In genomic region chr5:67444217-67445050, GRCm38 (mm10) we compare ENCODE assay signal across 12 mouse cellular contexts. TPM values are rescaled to one million over a fixed set of nuclear protein-coding genes. Genes with fewer than 3 reads are reported as not detected.
DNase-seq lines count a peak whose midpoint lies in the region; ATAC-seq lines count a peak whose summit lies in the region.
"Had no signal": no experiment of that assay in that cellular context is flagged by ENCODE, and none has a peak within 500 bp of the region (broad histone marks: within the 10 kb centered on the region; RNA-seq: fewer than 3 reads in every experiment).

No protein-coding gene starts in this region.

- H3K9ac ChIP-seq in kidney, embryonic 14.5 days (ENCODE audit: low read depth, low read length): no peak overlapping the region
- no peak overlapping the region for H3K9ac ChIP-seq in hindbrain, embryonic 12.5 days
- H3K9ac ChIP-seq: liver, embryonic 15.5 days had no signal

- 0 out of 2 replicates have a peak, but pooled peaks have one; percentile 24 for ATAC-seq in kidney, embryonic 14.5 days (ENCODE audit: low FRiP score, low TSS enrichment)
- ATAC-seq in hindbrain, embryonic 12.5 days (ENCODE audit: low FRiP score): peak; percentile 63; the same call in 1 of the 2 replicates
- ATAC-seq in inflammation-experienced regulatory T-cells, adult 6 months: no peak

- no peak overlapping the region for H3K27ac ChIP-seq in kidney, embryonic 14.5 days (ENCODE audit: low read depth, low read length)
- no peak overlapping the region for H3K27ac ChIP-seq in embryonic facial prominence, embryonic 10.5 days (replicated peaks)
- H3K27ac ChIP-seq in hindbrain, embryonic 12.5 days: no peak overlapping the region
- H3K27ac ChIP-seq: liver, embryonic 15.5 days had no signal

- no peaks in the 10 kb centered on the region for H3K9me3 ChIP-seq in kidney, embryonic 14.5 days (ENCODE audit: control insufficient read depth, low read length)
- no peaks in the 10 kb centered on the region for H3K9me3 ChIP-seq in embryonic facial prominence, embryonic 10.5 days
- H3K9me3 ChIP-seq in hindbrain, embryonic 12.5 days (replicated peaks): no peaks in the 10 kb centered on the region
- H3K9me3 ChIP-seq: G1E; liver, embryonic 15.5 days had no signal

- no peaks in the 10 kb centered on the region for H3K27me3 ChIP-seq in kidney, embryonic 14.5 days (ENCODE audit: control insufficient read depth, insufficient read depth, low read length)
- H3K27me3 ChIP-seq in embryonic facial prominence, embryonic 10.5 days (replicated peaks; ENCODE audit: low read depth, poor library complexity, severe bottlenecking): 0 out of 2 replicates have a peak, but pooled peaks cover 3% of the 10 kb centered on the region
- no peaks in the 10 kb centered on the region for H3K27me3 ChIP-seq in hindbrain, embryonic 12.5 days
- H3K27me3 ChIP-seq: liver, embryonic 15.5 days had no signal

- H3K4me2 ChIP-seq in kidney, embryonic 14.5 days (replicated peaks; ENCODE audit: low read depth, low read length): no peak overlapping the region
- peak overlapping the region; percentile 38 for H3K4me2 ChIP-seq in hindbrain, embryonic 12.5 days (replicated peaks)
- H3K4me2 ChIP-seq: liver, embryonic 15.5 days had no signal

- WGBS in kidney, embryonic 14.5 days: 37% methylated on average over 17 of the region's 17 CpGs
- WGBS in embryonic facial prominence, embryonic 10.5 days: 29% methylated on average over 17 of the region's 17 CpGs
- 23% methylated on average over 17 of the region's 17 CpGs for WGBS in hindbrain, embryonic 12.5 days

- H3K4me1 ChIP-seq in kidney, embryonic 14.5 days (ENCODE audit: control insufficient read depth, insufficient read depth, low read length): 0 out of 2 replicates have a peak, but pooled peaks cover 3% of the 10 kb centered on the region
- peaks cover 29% of the 10 kb centered on the region for H3K4me1 ChIP-seq in embryonic facial prominence, embryonic 10.5 days
- peaks cover 9% of the 10 kb centered on the region for H3K4me1 ChIP-seq in hindbrain, embryonic 12.5 days
- H3K4me1 ChIP-seq: liver, embryonic 15.5 days had no signal

- no peak overlapping the region for H3K4me3 ChIP-seq in kidney, embryonic 14.5 days (ENCODE audit: low read length)
- H3K4me3 ChIP-seq in embryonic facial prominence, embryonic 10.5 days: no peak overlapping the region
- no peak overlapping the region for H3K4me3 ChIP-seq in hindbrain, embryonic 12.5 days
- H3K4me3 ChIP-seq: liver, embryonic 15.5 days had no signal

- DNase-seq in kidney, postnatal 14 days: no peak
- DNase-seq in embryonic facial prominence, embryonic 10.5 days (ENCODE audit: low spot score): peak; percentile 30
- peak; percentile 24 for DNase-seq in neural tube, embryonic 10.5 days (ENCODE audit: extremely low spot score, low spot score)
- DNase-seq in layer of hippocampus, postnatal 25 days (ENCODE audit: extremely low spot score in 1 of 2, low spot score in 1 of 2): no peak
- no peak for DNase-seq in left cerebral cortex, postnatal 14 days (ENCODE audit: low spot score in 2 of 2)
- DNase-seq: adrenal gland, postnatal 14 days; cerebellum, adult 9-11 months had no signal

- no peaks in the 10 kb centered on the region for H3K36me3 ChIP-seq in kidney, embryonic 14.5 days (ENCODE audit: control insufficient read depth, insufficient read depth, low read length)
- no peaks in the 10 kb centered on the region for H3K36me3 ChIP-seq in embryonic facial prominence, embryonic 10.5 days (replicated peaks)
- no peaks in the 10 kb centered on the region for H3K36me3 ChIP-seq in hindbrain, embryonic 12.5 days
- H3K36me3 ChIP-seq: G1E; liver, embryonic 15.5 days had no signal

- intact Hi-C loops in left cerebral cortex, postnatal 14 days (cut with DNase I): no loop called here

RNA-seq across cellular contexts. Expression of gene Bend4, which starts 16.3 kb away (rescaled TPM):
- 9.7 and 11.6 TPM in 2 replicates for polyA plus RNA-seq in kidney, embryonic 14.5 days (2014; fragmentation: Nextera tagmentation; extraction: Ambion mirVana)
- polyA plus RNA-seq in embryonic facial prominence, embryonic 10.5 days (2016; fragmentation: Nextera tagmentation; extraction: Ambion mirVana): 10.5 and 12.2 TPM in 2 replicates
- polyA plus RNA-seq in hindbrain, embryonic 12.5 days (2016; fragmentation: Nextera tagmentation; extraction: Ambion mirVana): 9.6 and 10.3 TPM in 2 replicates
- total RNA-seq in layer of hippocampus, postnatal 25 days (2021): 1 to 10 TPM; 8.7 to 9.9 TPM
- total RNA-seq in left cerebral cortex, postnatal 14 days (2021): 1 to 10 TPM; 8.6 to 8.8 TPM
- under 1 TPM in 2 of 3 experiments, not detected in 1; 0.17 to 0.49 TPM for polyA plus RNA-seq in inflammation-experienced regulatory T-cells, adult 6 months (2017; shearing (Covaris generic))

Comparison
In these comparisons a context has a peak if more than half of its experiments do, and no peak if none do; other contexts are left out.
1. DNase-seq: peak in embryonic facial prominence, embryonic 10.5 days (single experiment) and neural tube, embryonic 10.5 days (single experiment); none in kidney, postnatal 14 days (single experiment), layer of hippocampus, postnatal 25 days (0 of 2) and left cerebral cortex, postnatal 14 days (0 of 2).